Mouse (Mus musculus): ENCODE results near the gene Guca1a. TPM values are rescaled to one million over a fixed set of nuclear protein-coding genes. Genes with fewer than 3 reads are reported as not detected.

The Guca1a gene
- polyA plus RNA-seq, 1 experiment from 2014 or later = 1.5 TPM

DNA sequence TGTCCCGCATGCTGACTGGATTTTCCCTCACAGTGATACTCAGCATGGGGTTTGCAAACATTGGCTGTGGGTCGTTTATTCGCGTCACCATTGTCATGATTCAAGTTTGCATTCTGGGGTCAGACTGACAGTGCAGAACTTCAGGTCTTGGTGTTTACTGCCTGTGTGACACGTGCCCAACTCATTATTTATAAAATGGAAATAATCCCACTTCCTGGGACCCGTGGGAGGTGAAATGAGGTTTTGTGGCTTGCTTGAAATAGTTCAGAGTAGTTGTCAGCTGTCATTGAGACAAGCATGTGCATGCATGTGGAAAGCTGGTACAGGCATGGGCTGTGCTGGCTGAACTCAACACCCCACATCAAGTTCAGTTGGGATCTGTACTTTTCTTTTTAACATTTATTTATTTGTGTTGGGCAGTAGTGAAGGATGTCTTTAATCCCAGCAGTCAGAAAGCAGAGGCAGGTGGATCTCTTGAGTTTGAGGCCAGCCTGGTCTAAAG, 23.6 kb downstream of the Guca1a start:
- WGBS = 92% methylated on average over 6 of the region's 6 CpGs
- Histone ChIP-seq H3K4me2 (replicated peaks) (no peak overlapping the region), H3K36me3 (peaks cover 91% of the 10 kb centered on the region), H3K9me3 (no peaks in the 10 kb centered on the region), H3K27me3 (no peaks in the 10 kb centered on the region), H3K4me1 (no peaks in the 10 kb centered on the region), H3K4me3 (no peak overlapping the region), H3K27ac (no peak overlapping the region), H3K9ac (no peak overlapping the region)
- ATAC-seq (ENCODE audit: insufficient number of reproducible peaks, insufficient read depth, low FRiP score, low TSS enrichment) = no peak

DNA sequence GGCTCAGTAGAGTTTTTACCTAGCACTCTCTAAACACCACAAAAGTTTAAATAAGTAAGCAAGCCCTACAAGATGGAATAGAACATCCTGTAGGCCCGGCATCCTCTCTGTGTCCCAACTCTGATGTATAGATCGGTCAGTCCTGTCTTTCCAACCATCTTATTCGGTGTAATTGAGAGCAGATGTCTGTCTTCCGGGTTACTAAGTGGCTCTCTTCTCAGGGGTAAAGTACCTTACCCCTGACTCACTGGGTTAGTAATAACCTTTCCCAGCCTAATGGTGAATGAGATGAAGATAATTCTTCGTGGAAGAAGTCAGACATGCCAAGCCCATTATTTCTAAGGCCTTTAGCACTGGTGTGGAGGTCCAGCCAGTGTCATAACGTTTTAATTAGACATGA, 26.4 kb downstream of the Guca1a start:
- H3K36me3 ChIP-seq = peaks cover 64% of the 10 kb centered on the region
- H3K27me3 ChIP-seq = no peaks in the 10 kb centered on the region
- H3K9ac ChIP-seq = no peak overlapping the region

DNA sequence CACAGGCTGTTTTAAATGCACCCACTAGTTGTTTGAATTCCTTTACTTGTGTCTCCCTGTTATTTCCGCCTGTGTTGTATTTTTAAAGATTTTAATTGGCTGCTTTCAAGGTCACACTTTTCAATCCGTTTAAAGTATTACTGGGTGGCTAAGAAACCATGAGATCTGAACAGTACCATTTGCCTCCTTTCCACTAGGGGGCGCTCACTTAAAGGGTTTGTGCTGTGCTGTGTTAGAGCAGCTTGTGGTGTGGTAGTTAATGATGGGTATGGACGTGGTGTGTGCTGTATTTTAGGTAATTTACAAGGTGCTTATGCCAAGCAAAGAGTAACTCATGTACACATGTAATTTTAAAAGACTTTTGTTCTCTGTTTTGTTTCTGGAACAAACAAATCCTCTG, 28.9 kb downstream of the Guca1a start:
- Histone ChIP-seq H3K36me3 (peaks cover 42% of the 10 kb centered on the region), H3K4me2 (replicated peaks) (no peak overlapping the region), H3K4me1 (peaks cover 9% of the 10 kb centered on the region; the same call in 1 of the 2 replicates), H3K9me3 (no peaks in the 10 kb centered on the region), H3K27ac (no peak overlapping the region), H3K27me3 (no peaks in the 10 kb centered on the region), H3K4me3 (no peak overlapping the region), H3K9ac (no peak overlapping the region; the same call in 1 of the 2 replicates)
- no peak for ATAC-seq (ENCODE audit: insufficient number of reproducible peaks, insufficient read depth, low FRiP score, low TSS enrichment)
- WGBS = 10% methylated on average over 4 of the region's 4 CpGs

More for the DNA sequence above, 26.4 kb downstream of the Guca1a start:
- Histone ChIP-seq H3K9me3 (no peaks in the 10 kb centered on the region), H3K27ac (no peak overlapping the region), H3K4me1 (peaks cover 9% of the 10 kb centered on the region; the same call in 1 of the 2 replicates), H3K4me2 (replicated peaks) (no peak overlapping the region), H3K4me3 (no peak overlapping the region)
- WGBS = 47% methylated on average over 6 of the region's 6 CpGs
- no peak for ATAC-seq (ENCODE audit: insufficient number of reproducible peaks, insufficient read depth, low FRiP score, low TSS enrichment)

- Histone ChIP-seq H3K27me3 (no peaks in the 10 kb centered on the region), H3K27ac (peak overlapping the region; percentile 32; the same call in 1 of the 2 replicates), H3K4me2 (replicated peaks) (peak overlapping the region; percentile 78), H3K4me1 (peaks cover 9% of the 10 kb centered on the region; the same call in 1 of the 2 replicates), H3K9ac (peak overlapping the region; percentile 60), H3K9me3 (no peaks in the 10 kb centered on the region), H3K4me3 (peak overlapping the region; percentile 77), H3K36me3 (peaks cover 19% of the 10 kb centered on the region)
- no peak for ATAC-seq (ENCODE audit: insufficient number of reproducible peaks, insufficient read depth, low FRiP score, low TSS enrichment)
- WGBS = 2% methylated on average over 20 of the region's 20 CpGs
These were observed 31.3 kb downstream of the Guca1a start for GRCm38 (mm10) chr17:47369087-47369443.

GRCm38 (mm10) chr17:47368401-47369086, 31.8 kb downstream of the Guca1a start, which contains the start of gene Mrps10:
Gene Mrps10 (plus strand): TSS chr17:47368887.
- peak; percentile 85 for ATAC-seq (ENCODE audit: insufficient number of reproducible peaks, insufficient read depth, low FRiP score, low TSS enrichment)
- peak within 1 kb of the TSS; percentile 32; the same call in 1 of the 2 replicates for H3K27ac ChIP-seq

DNA sequence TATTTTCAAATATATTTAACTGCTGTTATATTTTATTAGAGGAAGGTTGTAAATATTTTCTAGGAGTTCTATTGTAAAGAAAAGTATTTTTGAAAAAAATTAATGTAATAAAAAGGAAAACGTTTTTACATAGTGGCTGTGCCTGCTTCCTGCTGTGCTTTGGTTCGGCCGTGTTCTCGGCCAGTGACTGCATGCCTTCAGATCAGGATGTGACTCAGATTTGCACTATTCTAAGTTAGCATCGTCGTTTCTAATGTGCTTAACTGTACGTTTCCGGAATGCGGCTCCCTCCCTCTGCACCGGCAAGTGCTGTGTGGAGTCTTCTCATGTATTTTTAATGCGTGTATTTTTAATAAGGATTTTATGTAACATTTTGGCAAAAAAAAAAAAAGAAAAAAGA, 39.0 kb downstream of the Guca1a start:
- Histone ChIP-seq H3K4me2 (replicated peaks) (no peak overlapping the region), H3K27me3 (no peaks in the 10 kb centered on the region), H3K4me1 (no peaks in the 10 kb centered on the region), H3K27ac (no peak overlapping the region), H3K4me3 (no peak overlapping the region), H3K9ac (no peak overlapping the region), H3K9me3 (no peaks in the 10 kb centered on the region), H3K36me3 (peaks cover 39% of the 10 kb centered on the region)
- ATAC-seq (ENCODE audit: insufficient number of reproducible peaks, insufficient read depth, low FRiP score, low TSS enrichment) = no peak
- WGBS = 82% methylated on average over 11 of the region's 11 CpGs

More at GRCm38 (mm10) chr17:47368401-47369086, 31.8 kb downstream of the Guca1a start, which contains the start of gene Mrps10:
- Histone ChIP-seq H3K4me2 (replicated peaks) (peak within 1 kb of the TSS; percentile 78), H3K4me3 (peak within 1 kb of the TSS; percentile 77), H3K9me3 (no peaks in the 10 kb centered on the region), H3K4me1 (peaks cover 9% of the 10 kb centered on the region; the same call in 1 of the 2 replicates), H3K36me3 (peaks cover 14% of the 10 kb centered on the region), H3K9ac (peak within 1 kb of the TSS; percentile 60), H3K27me3 (no peaks in the 10 kb centered on the region)
- 5% methylated on average over 35 of the region's 35 CpGs for WGBS

- no peaks in the 10 kb centered on the region for H3K9me3 ChIP-seq
- H3K27ac ChIP-seq = no peak overlapping the region
- no peaks in the 10 kb centered on the region for H3K4me1 ChIP-seq
- ATAC-seq (ENCODE audit: insufficient number of reproducible peaks, insufficient read depth, low FRiP score, low TSS enrichment) = no peak
- 48% methylated on average over 6 of the region's 6 CpGs for WGBS
- H3K27me3 ChIP-seq = no peaks in the 10 kb centered on the region
- no peak overlapping the region for H3K4me2 ChIP-seq (replicated peaks)
- H3K4me3 ChIP-seq = no peak overlapping the region
- H3K36me3 ChIP-seq = peaks cover 53% of the 10 kb centered on the region
- no peak overlapping the region for H3K9ac ChIP-seq
These were observed 40.4 kb downstream of the Guca1a start for GRCm38 (mm10) chr17:47359964-47360363.

DNA sequence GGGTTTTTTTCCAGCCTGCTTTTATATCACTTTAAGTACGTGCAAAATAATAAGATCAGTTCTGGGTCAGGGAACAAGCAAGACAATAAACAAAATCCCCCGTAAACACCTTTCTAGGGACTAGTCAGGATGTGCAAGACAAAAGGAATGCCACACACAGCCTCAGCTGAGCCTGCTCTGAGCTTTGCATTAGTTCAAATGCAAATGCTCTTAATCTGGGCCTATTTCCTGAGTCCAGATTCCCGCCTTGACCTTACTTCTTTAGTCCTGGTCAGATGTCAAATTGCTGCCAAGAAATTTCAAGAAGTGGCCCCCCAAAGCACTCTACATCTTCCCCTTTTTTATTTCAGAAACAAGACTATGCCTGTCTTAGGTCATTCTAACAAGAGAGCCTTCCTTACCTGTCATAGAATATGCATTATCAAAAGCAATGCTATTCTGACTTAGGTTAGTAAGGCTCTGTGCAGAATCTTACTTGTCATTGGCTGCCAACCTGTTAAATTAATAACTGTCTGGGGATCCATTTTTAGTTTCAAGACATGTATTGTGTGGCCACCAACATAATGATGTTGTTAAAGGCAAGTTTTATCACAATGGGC, 50.6 kb downstream of the Guca1a start:
- Histone ChIP-seq H3K27ac (no peak overlapping the region), H3K9ac (no peak overlapping the region), H3K9me3 (peaks cover 33% of the 10 kb centered on the region), H3K4me2 (replicated peaks) (no peak overlapping the region), H3K4me3 (no peak overlapping the region), H3K4me1 (no peaks in the 10 kb centered on the region), H3K36me3 (peaks cover 97% of the 10 kb centered on the region), H3K27me3 (no peaks in the 10 kb centered on the region)
- no peak for ATAC-seq (ENCODE audit: insufficient number of reproducible peaks, insufficient read depth, low FRiP score, low TSS enrichment)
- 92% methylated on average over 3 of the region's 3 CpGs for WGBS

Other genes starting within 250 kb of the Guca1a start
- 72.7 and 75.7 TPM in 2 replicates for gene Mrps10, start 31.7 kb downstream of the Guca1a start, polyA plus RNA-seq (2016; fragmentation: Nextera tagmentation; extraction: Ambion mirVana)
- 1.7 and 1.9 TPM in 2 replicates for gene Guca1b, start 15.2 kb downstream of the Guca1a start, polyA plus RNA-seq (2016; fragmentation: Nextera tagmentation; extraction: Ambion mirVana)
- gene AI661453, start 36.0 kb upstream of the Guca1a start, polyA plus RNA-seq (2016; fragmentation: Nextera tagmentation; extraction: Ambion mirVana) = 0.61 and 0.65 TPM in 2 replicates
- gene 1700001C19Rik, start 36.8 kb upstream of the Guca1a start, polyA plus RNA-seq (2016; fragmentation: Nextera tagmentation; extraction: Ambion mirVana) = 0.25 and 0.41 TPM in 2 replicates
- gene Taf8, start 101.7 kb upstream of the Guca1a start, polyA plus RNA-seq (2016; fragmentation: Nextera tagmentation; extraction: Ambion mirVana) = 34.2 and 35.8 TPM in 2 replicates
- 355 and 362 TPM in 2 replicates for gene Ccnd3, start 104.5 kb upstream of the Guca1a start, polyA plus RNA-seq (2016; fragmentation: Nextera tagmentation; extraction: Ambion mirVana)
- 29.6 and 30.7 TPM in 2 replicates for gene Bysl, start 210.9 kb upstream of the Guca1a start, polyA plus RNA-seq (2016; fragmentation: Nextera tagmentation; extraction: Ambion mirVana)
- gene Med20, start 211.0 kb upstream of the Guca1a start, polyA plus RNA-seq (2016; fragmentation: Nextera tagmentation; extraction: Ambion mirVana) = 46.9 and 47.2 TPM in 2 replicates
- 1.6 and 2.2 TPM in 2 replicates for gene Gm20517, start 211.0 kb upstream of the Guca1a start, polyA plus RNA-seq (2016; fragmentation: Nextera tagmentation; extraction: Ambion mirVana)
- gene Usp49, start 230.1 kb upstream of the Guca1a start, polyA plus RNA-seq (2016; fragmentation: Nextera tagmentation; extraction: Ambion mirVana) = 9.5 and 11.0 TPM in 2 replicates